Mouse (Mus musculus) naive thymus-derived CD4-positive, alpha-beta T cell, adult 2 months (primary cell): ENCODE measurements at regions not wholly inside any gene's neighbourhood (a gene's known extent, or its start where the extent isn't known, plus 50 kb on each side); places are given as distances from the start of the nearest gene placed in this dataset.
A peak's percentile ranks its signal among the peaks of the same experiment; 100 is the strongest.

Experiments used
- DNase-seq: peaks from one replicate; pipeline ENCODE4 v3.0.0-alpha.2; 2011; ENCODE audit warnings: low read depth

- DNase-seq: peak; percentile 47
Observed at GRCm38 (mm10) chr9:116330796-116331195, 155.6 kb upstream of the Tgfbr2 start.

- DNase-seq: peak; percentile 85
Observed at GRCm38 (mm10) chr9:116329147-116329546, 154.0 kb upstream of the Tgfbr2 start.

- peak; percentile 41 for DNase-seq
Observed at GRCm38 (mm10) chr9:116328201-116328600, 153.0 kb upstream of the Tgfbr2 start.

- no peak for DNase-seq
Observed at GRCm38 (mm10) chr9:116327080-116327479, 151.9 kb upstream of the Tgfbr2 start.

- no peak for DNase-seq
Observed at GRCm38 (mm10) chr9:116324971-116325370, 149.8 kb upstream of the Tgfbr2 start.

GRCm38 (mm10) chr9:116323871-116324721 lies 148.9 kb upstream of the Tgfbr2 start:
- no peak for DNase-seq

- no peak for DNase-seq
Observed at GRCm38 (mm10) chr9:116321908-116322307, 146.7 kb upstream of the Tgfbr2 start.

- peak; percentile 65 for DNase-seq
Observed at GRCm38 (mm10) chr9:116319421-116319820, 144.3 kb upstream of the Tgfbr2 start.

- DNase-seq: no peak
Observed at GRCm38 (mm10) chr9:116316582-116317095, 141.5 kb upstream of the Tgfbr2 start.

- no peak for DNase-seq
Observed at GRCm38 (mm10) chr9:116314803-116315202, 139.6 kb upstream of the Tgfbr2 start.

GRCm38 (mm10) chr9:116313932-116314790 lies 139.0 kb upstream of the Tgfbr2 start:
- DNase-seq: no peak

- DNase-seq: no peak
Observed at GRCm38 (mm10) chr9:116311364-116311763, 136.2 kb upstream of the Tgfbr2 start.

GRCm38 (mm10) chr9:116301602-116302001 lies 126.4 kb upstream of the Tgfbr2 start:
- no peak for DNase-seq

- DNase-seq: no peak
Observed at GRCm38 (mm10) chr9:116298791-116299190, 123.6 kb upstream of the Tgfbr2 start.

GRCm38 (mm10) chr9:116296349-116296748 lies 121.2 kb upstream of the Tgfbr2 start:
- DNase-seq: no peak

GRCm38 (mm10) chr9:116294073-116294472 lies 118.9 kb upstream of the Tgfbr2 start:
- DNase-seq: peak; percentile 89

- peak; percentile 47 for DNase-seq
Observed at GRCm38 (mm10) chr9:116293110-116293509, 118.0 kb upstream of the Tgfbr2 start.

- peak; percentile 47 for DNase-seq
Observed at GRCm38 (mm10) chr9:116291624-116292023, 116.5 kb upstream of the Tgfbr2 start.

- no peak for DNase-seq
Observed at GRCm38 (mm10) chr9:116290896-116291295, 115.7 kb upstream of the Tgfbr2 start.

GRCm38 (mm10) chr9:116285691-116286431 lies 110.7 kb upstream of the Tgfbr2 start:
- DNase-seq: no peak

GRCm38 (mm10) chr9:116283790-116284526 lies 108.8 kb upstream of the Tgfbr2 start:
- peak; percentile 41 for DNase-seq
